Mouse (Mus musculus) right cerebral cortex, postnatal 4 days (tissue): ENCODE measurements around the gene Plekha6.

Experiments used
- DNase-seq: peaks from one replicate; pipeline ENCODE4 v3.0.0-alpha.2; 2022

Plekha6 gene

GRCm38 (mm10) chr1:133247189-133247588 is 83.2 kb downstream of the Plekha6 start:
- DNase-seq = no peak

GRCm38 (mm10) chr1:133250761-133251160 is 86.8 kb downstream of the Plekha6 start:
- no peak for DNase-seq

- DNase-seq = no peak
Measured at GRCm38 (mm10) chr1:133251625-133252034, 87.6 kb downstream of the Plekha6 start.

DNA sequence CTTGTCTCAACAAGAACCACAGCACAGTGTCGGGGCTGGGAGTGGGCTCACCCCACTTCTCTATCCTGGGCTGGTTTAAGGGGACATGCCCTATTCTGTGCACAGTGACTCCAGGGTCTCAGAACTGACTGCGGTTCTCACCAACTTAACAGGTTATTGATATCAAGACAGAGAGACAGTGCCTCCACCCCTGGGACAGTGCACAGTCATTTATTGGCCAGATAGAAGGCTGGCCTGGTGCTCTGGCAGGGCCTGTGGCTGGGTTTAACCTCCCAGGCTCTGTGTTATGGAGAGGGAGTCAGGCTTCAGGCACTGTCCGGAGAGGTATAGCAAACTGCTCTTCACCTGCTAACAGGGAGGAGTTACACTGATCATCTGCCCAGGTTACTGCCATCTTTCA is 88.2 kb downstream of the Plekha6 start:
- no peak for DNase-seq

DNA sequence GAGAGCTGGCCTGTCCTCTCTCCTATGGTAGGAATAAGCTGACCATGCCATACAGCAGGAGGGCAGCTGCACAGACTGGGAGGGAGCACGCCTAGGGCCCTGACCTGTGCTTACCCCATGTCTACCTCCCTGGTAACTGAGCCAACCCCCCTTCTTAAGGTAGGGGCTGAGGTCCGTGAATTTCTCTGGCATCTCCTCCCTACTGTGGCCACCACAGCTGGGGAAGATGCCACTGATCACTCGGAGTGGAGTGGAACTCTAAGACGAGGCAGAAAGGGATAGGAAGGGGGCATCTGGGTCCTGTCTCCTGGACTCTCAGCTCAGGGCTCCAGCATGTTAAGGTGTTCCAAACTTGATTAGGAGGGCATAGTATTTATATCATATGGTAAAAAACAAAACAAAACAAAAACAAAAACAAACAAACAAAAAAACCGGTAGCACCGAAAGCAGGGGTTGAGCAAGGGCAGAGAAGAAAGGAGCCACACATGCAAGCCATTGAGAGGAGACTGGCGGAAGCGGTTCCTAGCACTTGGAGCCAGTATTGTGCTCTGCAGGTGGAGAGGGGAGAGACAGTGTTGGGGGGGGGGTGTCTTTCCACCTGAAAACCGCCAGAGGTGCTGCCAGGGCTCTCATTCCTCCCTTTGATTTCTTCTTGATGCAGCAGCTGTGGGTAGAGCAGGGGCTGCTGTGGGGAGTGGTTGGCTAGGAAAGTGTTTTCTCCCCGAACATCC is 89.0 kb downstream of the Plekha6 start:
- no peak for DNase-seq

DNA sequence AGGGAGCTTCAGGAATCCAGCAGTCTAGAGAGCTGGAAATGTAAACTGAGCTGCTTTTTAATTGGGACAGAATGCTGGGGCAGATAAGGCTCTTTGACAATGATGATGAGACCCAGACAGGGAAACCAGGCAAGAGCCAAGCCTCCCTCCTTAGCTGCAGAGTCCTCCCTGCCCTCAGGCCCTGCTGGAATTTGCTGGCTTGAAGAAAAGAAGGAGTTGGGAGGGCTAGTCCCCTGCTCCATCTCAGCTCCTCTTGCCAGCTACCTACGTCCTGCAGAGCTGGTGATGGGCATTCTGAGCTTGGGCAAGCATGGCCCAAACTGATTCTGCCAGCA is 89.5 kb downstream of the Plekha6 start:
- no peak for DNase-seq

- no peak for DNase-seq
Measured at GRCm38 (mm10) chr1:133254226-133254625, 90.2 kb downstream of the Plekha6 start.

- DNase-seq = no peak
Measured at GRCm38 (mm10) chr1:133254856-133255764, 91.1 kb downstream of the Plekha6 start.

GRCm38 (mm10) chr1:133255776-133256175 is 91.8 kb downstream of the Plekha6 start:
- DNase-seq = no peak

GRCm38 (mm10) chr1:133256347-133256746 is 92.3 kb downstream of the Plekha6 start:
- no peak for DNase-seq

GRCm38 (mm10) chr1:133258694-133259093 is 94.7 kb downstream of the Plekha6 start:
- DNase-seq = no peak

GRCm38 (mm10) chr1:133262628-133263027 is 98.6 kb downstream of the Plekha6 start:
- DNase-seq = no peak

DNA sequence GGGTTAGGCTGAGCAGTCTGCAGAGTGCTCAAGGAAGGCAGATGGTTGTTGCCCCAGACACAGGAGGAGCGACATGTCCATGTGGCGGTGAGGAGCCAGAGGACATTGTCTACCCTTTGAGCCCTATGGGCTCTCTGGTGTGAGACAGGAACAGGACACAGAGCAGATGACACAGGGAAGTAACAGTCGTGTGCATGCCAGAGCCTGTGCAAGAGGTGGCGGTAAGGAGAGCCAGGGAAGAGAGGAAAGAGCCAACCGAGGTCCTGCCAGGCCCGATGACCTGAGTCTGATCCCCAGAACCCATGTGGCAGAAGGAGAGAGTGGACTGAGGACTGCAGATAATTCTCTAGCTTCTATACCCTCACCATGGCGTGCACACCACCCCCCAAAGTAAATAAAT is 99.1 kb downstream of the Plekha6 start:
- DNase-seq = no peak

- no peak for DNase-seq
Measured at GRCm38 (mm10) chr1:133264367-133264766, 100.4 kb downstream of the Plekha6 start.

- no peak for DNase-seq
Measured at GRCm38 (mm10) chr1:133265114-133265766, 101.2 kb downstream of the Plekha6 start.

- DNase-seq = no peak
Measured at GRCm38 (mm10) chr1:133267094-133267493, 103.1 kb downstream of the Plekha6 start.

GRCm38 (mm10) chr1:133267813-133268492 is 103.9 kb downstream of the Plekha6 start:
- DNase-seq = no peak

DNA sequence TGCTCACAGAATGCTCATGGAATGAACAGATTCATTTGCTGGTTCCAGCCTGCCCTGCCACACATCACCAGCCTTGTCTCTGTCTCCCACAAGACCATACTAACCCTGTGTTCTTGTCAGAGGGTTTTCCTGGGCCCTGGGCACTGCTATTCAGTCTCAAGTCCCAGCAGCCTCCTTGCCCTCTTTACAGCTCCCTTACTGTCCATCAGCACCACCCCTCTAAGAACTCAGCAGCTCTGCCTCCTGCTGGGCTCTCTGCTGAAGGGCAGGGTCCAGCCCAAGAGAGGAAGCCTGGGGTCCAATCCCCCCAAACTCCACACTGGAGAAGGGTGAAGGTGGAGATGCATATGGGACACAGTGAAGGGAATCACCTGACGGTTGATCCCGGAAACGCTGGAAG is 104.5 kb downstream of the Plekha6 start:
- DNase-seq = no peak

DNA sequence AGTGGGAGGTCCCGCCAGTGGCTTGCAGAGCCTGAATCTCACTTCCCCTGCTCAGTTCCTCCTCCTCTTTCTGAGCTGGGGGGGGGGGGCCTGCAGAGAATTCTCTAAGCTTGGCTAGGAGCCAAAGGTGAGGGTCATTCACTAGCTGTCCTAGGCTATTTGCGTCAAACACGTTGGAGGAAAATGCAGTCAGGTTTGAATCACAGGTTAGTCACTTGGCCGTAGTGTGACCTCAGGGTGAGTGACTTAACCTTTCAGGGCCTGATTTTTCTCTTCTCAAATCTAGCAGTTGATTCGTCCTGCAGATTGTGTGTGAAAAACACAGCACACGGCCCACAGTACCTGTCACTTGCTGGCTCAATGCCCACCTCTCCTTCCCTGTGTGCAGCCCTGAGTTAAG is 106.3 kb downstream of the Plekha6 start:
- DNase-seq = no peak

GRCm38 (mm10) chr1:133274163-133274562 is 110.2 kb downstream of the Plekha6 start:
- DNase-seq = no peak

- no peak for DNase-seq
Measured at GRCm38 (mm10) chr1:133276983-133277382, 113.0 kb downstream of the Plekha6 start.

- DNase-seq = no peak
Measured at GRCm38 (mm10) chr1:133278539-133278938, 114.5 kb downstream of the Plekha6 start.
